Mouse (Mus musculus) erythroblast, embryonic 14.5 days (primary cell): Measurements from ENCODE around the gene Wdr73. TPM values are rescaled to one million over a fixed set of nuclear protein-coding genes. Genes with fewer than 3 reads are reported as not detected.

ENCODE experiments used
- H3K27me3 ChIP-seq: 2 replicates; pipeline ENCODE4 v1.6.1; 2012; ENCODE audit warnings: inconsistent platforms; ENCODE audit not compliant: control insufficient read depth
- H3K36me3 ChIP-seq: 2 replicates; pipeline ENCODE4 v1.6.1; 2012; ENCODE audit warnings: mild to moderate bottlenecking, inconsistent platforms; ENCODE audit not compliant: control insufficient read depth
- H3K4me1 ChIP-seq: 2 replicates; pipeline ENCODE4 v1.6.1; 2012; ENCODE audit warnings: inconsistent platforms; ENCODE audit not compliant: control insufficient read depth
- H3K4me3 ChIP-seq: replicated peaks from 2 replicates; pipeline ENCODE3; 2012; ENCODE audit warnings: moderate library complexity, mild to moderate bottlenecking, inconsistent platforms
- H3K9me3 ChIP-seq: 2 replicates; pipeline ENCODE4 v1.6.1; 2012; ENCODE audit warnings: low read length, inconsistent platforms, mixed read lengths; ENCODE audit not compliant: control insufficient read depth
- GATA1 ChIP-seq: IDR thresholded peaks from 2 replicates; pipeline ENCODE4 v1.6.1; 2012; ENCODE audit warnings: low read length, inconsistent platforms, mixed read lengths
- TAL1 ChIP-seq: IDR thresholded peaks from 3 replicates; pipeline ENCODE4 v1.6.1; 2012; ENCODE audit warnings: low read length, inconsistent platforms, mixed read lengths
- polyA plus RNA-seq: library from polyadenylated mRNA; stranded (reverse); fragments of >175 nt; gene quantifications from 2 replicates; pipeline ENCODE4 v1.2.3, GENCODE M21; 2012

Wdr73 gene
- polyA plus RNA-seq, 1 experiment: 0.69 TPM

- Histone ChIP-seq H3K4me3 (peak overlapping the region; percentile 30), H3K4me1 (peaks cover 8% of the 10 kb centered on the region), H3K9me3 (no peaks in the 10 kb centered on the region), H3K27me3 (no peaks in the 10 kb centered on the region), H3K36me3 (no peaks in the 10 kb centered on the region)
- no peak for TF ChIP-seq GATA1
- TF ChIP-seq TAL1: no peak
Observed at GRCm38 (mm10) chr7:80882830-80883505, 18.1 kb downstream of the Wdr73 start.

- Histone ChIP-seq H3K9me3 (no peaks in the 10 kb centered on the region; the same call in 1 of the 2 replicates), H3K36me3 (peaks cover 7% of the 10 kb centered on the region), H3K4me3 (no peak overlapping the region), H3K27me3 (peaks cover 3% of the 10 kb centered on the region), H3K4me1 (no peaks in the 10 kb centered on the region)
- TF ChIP-seq TAL1: no peak
Observed at GRCm38 (mm10) chr7:80875727-80876126, 25.3 kb downstream of the Wdr73 start.

GRCm38 (mm10) chr7:80873631-80874030 lies 27.4 kb downstream of the Wdr73 start:
- TF ChIP-seq TAL1 (no peak), GATA1 (no peak)

GRCm38 (mm10) chr7:80873038-80873437 lies 28.0 kb downstream of the Wdr73 start:
- no peaks in the 10 kb centered on the region for H3K4me1 ChIP-seq
- no peaks in the 10 kb centered on the region; the same call in 1 of the 2 replicates for H3K9me3 ChIP-seq
- no peak overlapping the region for H3K4me3 ChIP-seq
- peaks cover 3% of the 10 kb centered on the region for H3K27me3 ChIP-seq
- H3K36me3 ChIP-seq: peaks cover 7% of the 10 kb centered on the region
- TF ChIP-seq TAL1 (no peak), GATA1 (no peak)

More at GRCm38 (mm10) chr7:80873631-80874030, 27.4 kb downstream of the Wdr73 start:
- Histone ChIP-seq H3K27me3 (peaks cover 3% of the 10 kb centered on the region), H3K36me3 (peaks cover 7% of the 10 kb centered on the region), H3K4me1 (no peaks in the 10 kb centered on the region), H3K9me3 (no peaks in the 10 kb centered on the region; the same call in 1 of the 2 replicates), H3K4me3 (no peak overlapping the region)

- Histone ChIP-seq H3K4me3 (no peak overlapping the region), H3K4me1 (peaks cover 3% of the 10 kb centered on the region), H3K36me3 (no peaks in the 10 kb centered on the region; the same call in 1 of the 2 replicates), H3K27me3 (no peaks in the 10 kb centered on the region), H3K9me3 (no peaks in the 10 kb centered on the region)
- TF ChIP-seq GATA1 (no peak), TAL1 (no peak)
Observed at GRCm38 (mm10) chr7:80868686-80869085, 32.4 kb downstream of the Wdr73 start.

GRCm38 (mm10) chr7:80866514-80867147 lies 34.4 kb downstream of the Wdr73 start:
- peaks cover 7% of the 10 kb centered on the region for H3K4me1 ChIP-seq
- TF ChIP-seq GATA1: no peak
- no peak for TF ChIP-seq TAL1

GRCm38 (mm10) chr7:80865521-80865920 lies 35.5 kb downstream of the Wdr73 start:
- TF ChIP-seq GATA1 (no peak), TAL1 (no peak)
- H3K9me3 ChIP-seq: no peaks in the 10 kb centered on the region
- H3K27me3 ChIP-seq: no peaks in the 10 kb centered on the region
- H3K4me1 ChIP-seq: peaks cover 17% of the 10 kb centered on the region
- H3K36me3 ChIP-seq: no peaks in the 10 kb centered on the region; the same call in 1 of the 2 replicates
- H3K4me3 ChIP-seq: no peak overlapping the region

More at GRCm38 (mm10) chr7:80866514-80867147, 34.4 kb downstream of the Wdr73 start:
- Histone ChIP-seq H3K36me3 (no peaks in the 10 kb centered on the region; the same call in 1 of the 2 replicates), H3K27me3 (no peaks in the 10 kb centered on the region), H3K4me3 (no peak overlapping the region), H3K9me3 (no peaks in the 10 kb centered on the region)

- Histone ChIP-seq H3K4me3 (no peak overlapping the region), H3K4me1 (peaks cover 24% of the 10 kb centered on the region), H3K9me3 (no peaks in the 10 kb centered on the region), H3K36me3 (no peaks in the 10 kb centered on the region; the same call in 1 of the 2 replicates), H3K27me3 (no peaks in the 10 kb centered on the region)
- TF ChIP-seq TAL1 (no peak), GATA1 (no peak)
Observed at GRCm38 (mm10) chr7:80864831-80865230, 36.2 kb downstream of the Wdr73 start.

- Histone ChIP-seq H3K9me3 (no peaks in the 10 kb centered on the region), H3K36me3 (no peaks in the 10 kb centered on the region; the same call in 1 of the 2 replicates), H3K4me3 (no peak overlapping the region), H3K4me1 (peaks cover 24% of the 10 kb centered on the region), H3K27me3 (no peaks in the 10 kb centered on the region)
- TF ChIP-seq TAL1 (no peak), GATA1 (no peak)
Observed at GRCm38 (mm10) chr7:80864151-80864550, 36.9 kb downstream of the Wdr73 start.

GRCm38 (mm10) chr7:80863520-80863919 lies 37.5 kb downstream of the Wdr73 start:
- Histone ChIP-seq H3K36me3 (no peaks in the 10 kb centered on the region; the same call in 1 of the 2 replicates), H3K4me1 (peaks cover 24% of the 10 kb centered on the region), H3K4me3 (no peak overlapping the region), H3K27me3 (no peaks in the 10 kb centered on the region), H3K9me3 (no peaks in the 10 kb centered on the region)
- TF ChIP-seq GATA1 (no peak), TAL1 (no peak)
